Mouse (Mus musculus): ENCODE measurements around the gene Palm3. TPM values are rescaled to one million over a fixed set of nuclear protein-coding genes. Genes with fewer than 3 reads are reported as not detected.

The Palm3 gene
- polyA plus RNA-seq, 1 experiment from 2014 or later, result 1.1 TPM

GRCm38 (mm10) chr8:84076849-84077248 lies 55.6 kb downstream of the Palm3 start:
- H3K27me3 ChIP-seq (replicated peaks; ENCODE audit: insufficient read depth, low read length), result no peaks in the 10 kb centered on the region
- no peak for DNase-seq (ENCODE audit: low spot score)
- H3K36me3 ChIP-seq (ENCODE audit: insufficient read depth, low read length), result peaks cover 9% of the 10 kb centered on the region
- ATAC-seq, result no peak
- TF ChIP-seq EP300 (IDR thresholded peaks at IDR 0.05) (no peak), CTCF (IDR thresholded peaks at IDR 0.05) (no peak)
- H3K4me2 ChIP-seq (replicated peaks; ENCODE audit: low read depth, low read length), result no peak overlapping the region
- WGBS, result 91% methylated on average over 3 of the region's 3 CpGs
- no peak overlapping the region for H3K9ac ChIP-seq (replicated peaks; ENCODE audit: low read depth)
- H3K4me1 ChIP-seq (ENCODE audit: insufficient read depth, low read depth, low read length), result peaks cover 4% of the 10 kb centered on the region; the same call in 1 of the 2 replicates
- H3K27ac ChIP-seq (ENCODE audit: low read length), result no peak overlapping the region
- no peak overlapping the region for H3K4me3 ChIP-seq (ENCODE audit: low read depth, low read length)
- no peaks in the 10 kb centered on the region for H3K9me3 ChIP-seq (ENCODE audit: low read length)

GRCm38 (mm10) chr8:84079206-84079605 lies 57.9 kb downstream of the Palm3 start:
- Histone ChIP-seq H3K9me3 (ENCODE audit: low read length) (no peaks in the 10 kb centered on the region), H3K4me2 (replicated peaks; ENCODE audit: low read depth, low read length) (no peak overlapping the region), H3K27ac (ENCODE audit: low read length) (no peak overlapping the region), H3K4me1 (ENCODE audit: insufficient read depth, low read depth, low read length) (no peaks in the 10 kb centered on the region), H3K36me3 (ENCODE audit: insufficient read depth, low read length) (peaks cover 31% of the 10 kb centered on the region), H3K4me3 (ENCODE audit: low read depth, low read length) (no peak overlapping the region), H3K27me3 (replicated peaks; ENCODE audit: insufficient read depth, low read length) (no peaks in the 10 kb centered on the region), H3K9ac (replicated peaks; ENCODE audit: low read depth) (no peak overlapping the region)
- no peak for TF ChIP-seq CTCF (IDR thresholded peaks at IDR 0.05)
- 0 out of 2 replicates have a peak, but pooled peaks have one; percentile 12 for TF ChIP-seq EP300 (IDR thresholded peaks at IDR 0.05)
- ATAC-seq (peak; percentile 84), DNase-seq (ENCODE audit: low spot score) (peak; percentile 80)
- WGBS, result 58% methylated on average over 5 of the region's 5 CpGs

MicroRNA genes within 50 kb of the gene (microRNA counts, 519-probe panel; counts per million panel counts)
- not detected for microRNA mmu-miR-1199

Small RNA genes lying within 50 kb of the gene (microRNA-seq; reads per million reads assigned to microRNA genes)
- 2.4 reads per million, percentile 2 among the genes with 10 or more reads in this experiment for gene Mir1199
- gene Mir8111, result 2.7 reads per million, percentile 5 among the genes with 10 or more reads in this experiment

Other genes with a start within 250 kb of the Palm3 start
- 11.4 and 14.3 TPM in 2 replicates for gene Adgrl1, start 121.4 kb upstream of the Palm3 start, polyA plus RNA-seq (2015; fragmentation: Nextera tagmentation; extraction: Ambion mirVana)
- 0.12 and 0.36 TPM in 2 replicates for gene Gm10644, start 66.3 kb upstream of the Palm3 start, polyA plus RNA-seq (2015; fragmentation: Nextera tagmentation; extraction: Ambion mirVana)
- gene Asf1b, start 66.0 kb upstream of the Palm3 start, polyA plus RNA-seq (2015; fragmentation: Nextera tagmentation; extraction: Ambion mirVana), result 7.1 and 8.0 TPM in 2 replicates
- gene Prkaca, start 48.5 kb upstream of the Palm3 start, polyA plus RNA-seq (2015; fragmentation: Nextera tagmentation; extraction: Ambion mirVana), result 93.8 and 94.9 TPM in 2 replicates
- 5.3 and 5.6 TPM in 2 replicates for gene Samd1, start 23.8 kb upstream of the Palm3 start, polyA plus RNA-seq (2015; fragmentation: Nextera tagmentation; extraction: Ambion mirVana)
- gene 1700067K01Rik, start 20.0 kb upstream of the Palm3 start, polyA plus RNA-seq (2015; fragmentation: Nextera tagmentation; extraction: Ambion mirVana), result 0.63 and 1.0 TPM in 2 replicates
- 51.0 and 70.4 TPM in 2 replicates for gene 2210011C24Rik, start 9.3 kb upstream of the Palm3 start, polyA plus RNA-seq (2015; fragmentation: Nextera tagmentation; extraction: Ambion mirVana)
- 0.56 and 0.93 TPM in 2 replicates for gene Il27ra, start 21.1 kb downstream of the Palm3 start, polyA plus RNA-seq (2015; fragmentation: Nextera tagmentation; extraction: Ambion mirVana)
- gene Rln3, start 23.5 kb downstream of the Palm3 start, polyA plus RNA-seq (2015; fragmentation: Nextera tagmentation; extraction: Ambion mirVana), result 0.26 TPM in 1 of 2 replicates, not detected in the other
- 1.2 and 1.3 TPM in 2 replicates for gene Gm10643, start 43.7 kb downstream of the Palm3 start, polyA plus RNA-seq (2015; fragmentation: Nextera tagmentation; extraction: Ambion mirVana)
- gene Rfx1, start 45.4 kb downstream of the Palm3 start, polyA plus RNA-seq (2015; fragmentation: Nextera tagmentation; extraction: Ambion mirVana), result 4.5 and 5.2 TPM in 2 replicates
- 5.1 TPM in 2 replicates for gene Dcaf15, start 83.3 kb downstream of the Palm3 start, polyA plus RNA-seq (2015; fragmentation: Nextera tagmentation; extraction: Ambion mirVana)
- 0.17 and 0.19 TPM in 2 replicates for gene Podnl1, start 104.5 kb downstream of the Palm3 start, polyA plus RNA-seq (2015; fragmentation: Nextera tagmentation; extraction: Ambion mirVana)
- 15.6 and 16.3 TPM in 2 replicates for gene Cc2d1a, start 126.5 kb downstream of the Palm3 start, polyA plus RNA-seq (2015; fragmentation: Nextera tagmentation; extraction: Ambion mirVana)
- 0.80 and 1.0 TPM in 2 replicates for gene 4930432K21Rik, start 126.6 kb downstream of the Palm3 start, polyA plus RNA-seq (2015; fragmentation: Nextera tagmentation; extraction: Ambion mirVana)
- 1.9 and 3.2 TPM in 2 replicates for gene Nanos3, start 163.7 kb downstream of the Palm3 start, polyA plus RNA-seq (2015; fragmentation: Nextera tagmentation; extraction: Ambion mirVana)
- gene Zswim4, start 215.6 kb downstream of the Palm3 start, polyA plus RNA-seq (2015; fragmentation: Nextera tagmentation; extraction: Ambion mirVana), result 7.8 and 8.4 TPM in 2 replicates
- 302 and 339 TPM in 2 replicates for gene D8Ertd738e, start 228.2 kb downstream of the Palm3 start, polyA plus RNA-seq (2015; fragmentation: Nextera tagmentation; extraction: Ambion mirVana)
- 47.4 and 56.8 TPM in 2 replicates for gene Mri1, start 235.9 kb downstream of the Palm3 start, polyA plus RNA-seq (2015; fragmentation: Nextera tagmentation; extraction: Ambion mirVana)
- 14.7 and 17.4 TPM in 2 replicates for gene Ccdc130, start 248.9 kb downstream of the Palm3 start, polyA plus RNA-seq (2015; fragmentation: Nextera tagmentation; extraction: Ambion mirVana)

All from lung, postnatal 0 days (tissue).